Mouse (Mus musculus): ENCODE results near the gene Cog7. TPM values are rescaled to one million over a fixed set of nuclear protein-coding genes. Genes with fewer than 3 reads are reported as not detected.
A peak's percentile ranks its signal among the peaks of the same experiment; 100 is the strongest.

Cog7 gene
- polyA plus RNA-seq, 1 experiment from 2014 or later = 13.9 TPM

DNA sequence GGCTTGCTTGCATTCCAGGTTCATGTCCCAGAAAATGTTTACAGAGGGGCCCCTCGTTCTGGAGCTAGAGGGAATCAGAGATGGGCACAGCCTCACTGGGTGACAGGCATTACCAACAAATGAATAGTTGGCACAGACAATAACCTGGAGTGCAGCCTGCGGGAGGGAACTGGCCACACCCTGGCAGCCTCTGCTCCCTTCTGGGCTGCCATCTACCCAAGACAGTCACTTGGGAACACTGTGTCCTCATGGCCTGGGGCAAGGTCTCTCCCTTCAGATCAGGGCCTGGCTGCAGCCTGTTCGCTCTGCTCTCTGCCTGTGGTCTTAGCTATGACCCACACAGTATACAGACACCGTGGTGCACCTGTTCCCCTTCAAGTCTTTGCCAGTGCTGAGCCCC is 74.6 kb downstream of the Cog7 start:
- DNase-seq (ENCODE audit: low spot score) = no peak
- H3K4me2 ChIP-seq (ENCODE audit: low read depth, low read length) = no peak overlapping the region
- 80% methylated on average over 4 of the region's 4 CpGs for WGBS
- H3K27me3 ChIP-seq (ENCODE audit: control insufficient read depth, insufficient read depth, low read length) = no peaks in the 10 kb centered on the region
- ATAC-seq (replicated peaks; ENCODE audit: insufficient number of reproducible peaks, low FRiP score, low TSS enrichment, low read depth) = no peak
- H3K9ac ChIP-seq (replicated peaks; ENCODE audit: low read length) = no peak overlapping the region
- no peaks in the 10 kb centered on the region for H3K9me3 ChIP-seq (replicated peaks; ENCODE audit: control insufficient read depth, low read length)
- H3K27ac ChIP-seq (replicated peaks; ENCODE audit: low read depth, low read length) = no peak overlapping the region
- H3K4me1 ChIP-seq (ENCODE audit: control insufficient read depth, insufficient read depth, low read length) = no peaks in the 10 kb centered on the region
- no peak overlapping the region for H3K4me3 ChIP-seq (ENCODE audit: low read depth, low read length)
- H3K36me3 ChIP-seq (replicated peaks; ENCODE audit: control insufficient read depth, insufficient read depth, low read depth, low read length) = no peaks in the 10 kb centered on the region

DNA sequence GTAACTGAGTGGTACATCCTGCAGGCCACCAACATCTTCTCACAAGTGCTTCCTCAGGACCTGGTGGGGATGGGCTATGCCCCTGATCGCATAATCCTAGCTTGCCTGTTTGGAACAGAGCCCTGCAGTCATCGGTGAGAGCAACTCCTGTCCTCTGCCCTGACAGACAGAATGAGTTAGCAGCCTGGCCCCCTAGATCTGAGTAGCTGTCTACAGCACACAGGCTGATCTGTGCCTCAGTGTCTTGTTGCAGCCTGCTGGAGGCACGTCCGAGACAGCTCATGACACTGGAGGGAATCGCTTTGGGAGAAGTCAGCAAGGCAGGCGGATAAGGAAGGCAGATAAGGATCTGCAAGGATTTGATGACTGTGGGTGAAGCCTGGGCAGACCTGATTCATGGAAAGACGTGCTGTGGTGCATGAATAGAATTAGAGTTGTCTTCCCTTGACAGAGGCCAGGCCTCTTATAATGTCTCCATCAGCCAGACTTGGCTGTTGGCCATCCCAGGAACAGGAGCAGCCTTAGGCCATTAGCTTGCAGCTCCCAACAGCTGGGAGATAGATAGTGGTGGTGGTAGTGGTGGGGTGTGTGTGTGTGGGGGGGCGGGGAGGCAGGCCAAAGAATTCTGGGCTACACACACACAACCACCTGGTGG is 78.6 kb downstream of the Cog7 start:
- Histone ChIP-seq H3K4me2 (ENCODE audit: low read depth, low read length) (no peak overlapping the region), H3K27me3 (ENCODE audit: control insufficient read depth, insufficient read depth, low read length) (no peaks in the 10 kb centered on the region), H3K9me3 (replicated peaks; ENCODE audit: control insufficient read depth, low read length) (no peaks in the 10 kb centered on the region), H3K27ac (replicated peaks; ENCODE audit: low read depth, low read length) (no peak overlapping the region), H3K36me3 (replicated peaks; ENCODE audit: control insufficient read depth, insufficient read depth, low read depth, low read length) (no peaks in the 10 kb centered on the region), H3K9ac (replicated peaks; ENCODE audit: low read length) (no peak overlapping the region), H3K4me3 (ENCODE audit: low read depth, low read length) (no peak overlapping the region), H3K4me1 (ENCODE audit: control insufficient read depth, insufficient read depth, low read length) (no peaks in the 10 kb centered on the region)
- ATAC-seq (replicated peaks; ENCODE audit: insufficient number of reproducible peaks, low FRiP score, low TSS enrichment, low read depth) (no peak), DNase-seq (ENCODE audit: low spot score) (no peak)
- WGBS = 74% methylated on average over 8 of the region's 8 CpGs

DNA sequence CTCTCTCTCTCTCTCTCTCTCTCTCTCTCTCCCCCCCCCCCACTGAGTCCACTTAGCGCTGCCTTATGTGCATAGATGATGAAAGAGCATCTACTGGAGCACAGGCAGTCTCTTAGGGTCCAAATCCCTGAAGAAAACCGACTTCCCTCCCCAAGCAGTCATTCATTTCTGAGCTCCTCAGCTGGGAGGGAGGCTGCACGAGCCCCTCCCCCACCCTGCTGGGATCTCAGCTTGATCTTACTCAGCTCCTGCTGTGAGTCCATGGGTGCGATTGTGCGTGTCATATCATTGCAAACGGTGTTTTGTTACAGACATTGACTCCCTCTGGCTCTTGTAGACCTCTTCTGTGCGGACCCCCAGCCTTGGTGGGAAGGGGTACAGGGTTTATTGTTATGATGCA is 81.6 kb downstream of the Cog7 start:
- no peaks in the 10 kb centered on the region for H3K4me1 ChIP-seq (ENCODE audit: control insufficient read depth, insufficient read depth, low read length)
- H3K27ac ChIP-seq (replicated peaks; ENCODE audit: low read depth, low read length) = no peak overlapping the region
- H3K4me3 ChIP-seq (ENCODE audit: low read depth, low read length) = no peak overlapping the region
- no peaks in the 10 kb centered on the region for H3K36me3 ChIP-seq (replicated peaks; ENCODE audit: control insufficient read depth, insufficient read depth, low read depth, low read length)
- 8% methylated on average over 7 of the region's 7 CpGs for WGBS
- H3K27me3 ChIP-seq (ENCODE audit: control insufficient read depth, insufficient read depth, low read length) = no peaks in the 10 kb centered on the region
- DNase-seq (ENCODE audit: low spot score) = peak; percentile 59
- peak; percentile 31; the same call in 1 of the 2 replicates for ATAC-seq (replicated peaks; ENCODE audit: insufficient number of reproducible peaks, low FRiP score, low TSS enrichment, low read depth)
- no peak overlapping the region; the same call in 1 of the 2 replicates for H3K9ac ChIP-seq (replicated peaks; ENCODE audit: low read length)
- H3K4me2 ChIP-seq (ENCODE audit: low read depth, low read length) = no peak overlapping the region
- H3K9me3 ChIP-seq (replicated peaks; ENCODE audit: control insufficient read depth, low read length) = no peaks in the 10 kb centered on the region

DNA sequence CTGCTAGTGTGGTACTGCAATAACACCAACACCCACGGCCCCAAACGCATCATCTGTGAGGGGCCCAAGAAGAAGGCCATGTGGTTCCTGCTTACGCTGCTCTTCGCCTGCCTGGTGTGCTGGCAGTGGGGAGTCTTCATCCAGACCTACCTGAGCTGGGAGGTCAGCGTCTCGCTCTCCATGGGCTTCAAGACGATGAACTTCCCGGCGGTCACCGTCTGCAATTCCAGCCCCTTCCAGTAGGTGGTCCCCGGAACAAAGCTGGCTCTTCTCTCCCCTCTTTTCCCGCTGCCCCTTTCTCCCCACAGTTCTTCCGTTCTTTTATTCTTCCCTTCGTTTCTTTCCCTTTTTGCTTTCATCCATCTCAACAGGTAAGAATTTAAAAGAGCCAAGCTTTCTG is 82.2 kb downstream of the Cog7 start:
- no peak overlapping the region for H3K9ac ChIP-seq (replicated peaks; ENCODE audit: low read length)
- no peak overlapping the region for H3K4me3 ChIP-seq (ENCODE audit: low read depth, low read length)
- no peak overlapping the region; the same call in 1 of the 2 replicates for H3K4me2 ChIP-seq (ENCODE audit: low read depth, low read length)
- WGBS = 5% methylated on average over 14 of the region's 14 CpGs
- no peaks in the 10 kb centered on the region for H3K4me1 ChIP-seq (ENCODE audit: control insufficient read depth, insufficient read depth, low read length)
- H3K27me3 ChIP-seq (ENCODE audit: control insufficient read depth, insufficient read depth, low read length) = no peaks in the 10 kb centered on the region
- H3K9me3 ChIP-seq (replicated peaks; ENCODE audit: control insufficient read depth, low read length) = no peaks in the 10 kb centered on the region
- H3K36me3 ChIP-seq (replicated peaks; ENCODE audit: control insufficient read depth, insufficient read depth, low read depth, low read length) = no peaks in the 10 kb centered on the region
- DNase-seq (ENCODE audit: low spot score) (peak; percentile 58), ATAC-seq (replicated peaks; ENCODE audit: insufficient number of reproducible peaks, low FRiP score, low TSS enrichment, low read depth) (no peak)
- H3K27ac ChIP-seq (replicated peaks; ENCODE audit: low read depth, low read length) = no peak overlapping the region

DNA sequence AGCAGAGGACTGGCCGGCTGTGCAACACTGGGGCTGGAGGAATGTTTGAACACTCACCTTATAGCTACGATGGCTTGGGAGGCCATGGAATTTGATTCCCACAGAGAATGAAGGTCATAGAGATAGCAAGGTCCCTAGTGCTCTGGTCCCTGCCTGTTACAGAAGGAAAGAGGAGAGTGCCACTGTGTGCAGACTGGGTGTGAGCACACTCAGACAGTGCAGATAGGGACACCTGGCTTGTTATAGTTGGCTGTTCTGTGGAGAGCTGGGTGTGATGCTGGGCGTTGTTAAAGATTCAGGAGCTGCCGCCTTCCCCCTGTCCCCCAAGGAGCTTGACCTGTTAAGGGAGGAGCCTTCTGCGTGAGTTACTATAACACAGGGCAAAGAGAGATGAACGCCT is 84.8 kb downstream of the Cog7 start:
- no peak overlapping the region for H3K4me3 ChIP-seq (ENCODE audit: low read depth, low read length)
- H3K4me2 ChIP-seq (ENCODE audit: low read depth, low read length) = no peak overlapping the region
- ATAC-seq (replicated peaks; ENCODE audit: insufficient number of reproducible peaks, low FRiP score, low TSS enrichment, low read depth) = no peak; the same call in 1 of the 2 replicates
- H3K27me3 ChIP-seq (ENCODE audit: control insufficient read depth, insufficient read depth, low read length) = no peaks in the 10 kb centered on the region
- H3K36me3 ChIP-seq (replicated peaks; ENCODE audit: control insufficient read depth, insufficient read depth, low read depth, low read length) = no peaks in the 10 kb centered on the region
- DNase-seq (ENCODE audit: low spot score) = no peak
- no peaks in the 10 kb centered on the region for H3K9me3 ChIP-seq (replicated peaks; ENCODE audit: control insufficient read depth, low read length)
- no peak overlapping the region for H3K9ac ChIP-seq (replicated peaks; ENCODE audit: low read length)
- H3K27ac ChIP-seq (replicated peaks; ENCODE audit: low read depth, low read length) = no peak overlapping the region
- H3K4me1 ChIP-seq (ENCODE audit: control insufficient read depth, insufficient read depth, low read length) = no peaks in the 10 kb centered on the region
- WGBS = 60% methylated on average over 6 of the region's 6 CpGs

DNA sequence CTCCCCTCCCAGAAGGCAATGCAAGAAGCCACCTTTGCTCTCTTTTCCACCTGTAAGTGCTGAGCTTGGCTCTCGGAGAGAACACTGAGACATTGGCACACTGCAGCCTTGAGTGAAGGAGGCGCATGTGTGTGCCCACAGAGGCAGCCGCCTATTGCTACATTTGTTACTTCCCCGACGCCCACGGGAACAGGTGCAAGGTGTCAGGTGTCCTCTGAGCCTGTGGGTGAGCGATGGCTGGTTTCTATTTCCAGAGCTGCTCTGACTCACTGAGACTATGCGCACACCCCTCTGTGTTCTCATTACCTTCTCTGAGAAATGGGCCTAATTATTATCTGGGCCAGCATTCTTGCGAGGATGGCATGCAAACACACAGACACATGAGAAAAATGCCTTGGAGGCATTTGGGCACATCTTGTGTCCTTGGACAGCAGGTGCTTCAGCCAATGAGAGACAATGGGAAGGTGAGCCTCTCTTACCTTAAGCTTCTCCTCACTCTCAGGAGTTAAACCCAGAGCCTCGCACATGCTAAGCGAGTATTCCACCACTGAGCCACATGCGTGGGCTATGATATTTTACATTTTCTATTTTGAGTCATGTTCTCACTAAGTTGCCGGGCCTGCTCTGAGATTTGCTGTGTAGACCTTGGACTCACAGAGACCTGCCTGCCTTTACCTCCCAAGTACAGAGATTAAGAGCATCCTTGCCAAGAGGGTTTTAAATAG is 90.7 kb downstream of the Cog7 start:
- no peak overlapping the region for H3K4me2 ChIP-seq (ENCODE audit: low read depth, low read length)
- DNase-seq (ENCODE audit: low spot score) (no peak), ATAC-seq (replicated peaks; ENCODE audit: insufficient number of reproducible peaks, low FRiP score, low TSS enrichment, low read depth) (no peak)
- no peak overlapping the region for H3K27ac ChIP-seq (replicated peaks; ENCODE audit: low read depth, low read length)
- no peaks in the 10 kb centered on the region for H3K27me3 ChIP-seq (ENCODE audit: control insufficient read depth, insufficient read depth, low read length)
- H3K4me3 ChIP-seq (ENCODE audit: low read depth, low read length) = no peak overlapping the region
- no peak overlapping the region for H3K9ac ChIP-seq (replicated peaks; ENCODE audit: low read length)
- H3K9me3 ChIP-seq (replicated peaks; ENCODE audit: control insufficient read depth, low read length) = no peaks in the 10 kb centered on the region
- 91% methylated on average over 13 of the region's 13 CpGs for WGBS
- no peaks in the 10 kb centered on the region for H3K4me1 ChIP-seq (ENCODE audit: control insufficient read depth, insufficient read depth, low read length)
- no peaks in the 10 kb centered on the region for H3K36me3 ChIP-seq (replicated peaks; ENCODE audit: control insufficient read depth, insufficient read depth, low read depth, low read length)

DNA sequence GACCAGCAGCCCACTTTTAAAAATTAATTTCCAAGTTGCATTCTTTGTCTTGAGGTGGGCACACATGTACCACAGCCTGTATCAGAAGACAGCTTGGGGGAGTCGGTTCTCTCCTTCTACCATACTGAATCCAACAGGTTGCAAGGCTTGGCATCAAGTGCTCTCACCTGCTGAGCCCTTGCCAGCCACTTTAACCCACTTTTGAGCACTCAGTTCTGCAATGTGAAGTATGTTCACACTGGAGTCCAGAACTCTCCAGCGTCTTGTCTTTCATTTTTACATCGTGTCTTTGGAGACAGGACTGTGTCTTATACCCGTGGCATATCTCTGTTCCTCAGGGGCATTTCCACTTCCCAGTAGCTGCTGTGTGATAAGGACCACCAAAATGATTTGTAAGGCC is 101.3 kb downstream of the Cog7 start:
- Histone ChIP-seq H3K27ac (replicated peaks; ENCODE audit: low read depth, low read length) (no peak overlapping the region), H3K9ac (replicated peaks; ENCODE audit: low read length) (no peak overlapping the region), H3K27me3 (ENCODE audit: control insufficient read depth, insufficient read depth, low read length) (no peaks in the 10 kb centered on the region), H3K4me1 (ENCODE audit: control insufficient read depth, insufficient read depth, low read length) (no peaks in the 10 kb centered on the region), H3K4me2 (ENCODE audit: low read depth, low read length) (no peak overlapping the region), H3K36me3 (replicated peaks; ENCODE audit: control insufficient read depth, insufficient read depth, low read depth, low read length) (no peaks in the 10 kb centered on the region), H3K9me3 (replicated peaks; ENCODE audit: control insufficient read depth, low read length) (no peaks in the 10 kb centered on the region), H3K4me3 (ENCODE audit: low read depth, low read length) (no peak overlapping the region)
- ATAC-seq (replicated peaks; ENCODE audit: insufficient number of reproducible peaks, low FRiP score, low TSS enrichment, low read depth) (no peak), DNase-seq (ENCODE audit: low spot score) (no peak)
- 88% methylated on average over 4 of the region's 4 CpGs for WGBS

DNA sequence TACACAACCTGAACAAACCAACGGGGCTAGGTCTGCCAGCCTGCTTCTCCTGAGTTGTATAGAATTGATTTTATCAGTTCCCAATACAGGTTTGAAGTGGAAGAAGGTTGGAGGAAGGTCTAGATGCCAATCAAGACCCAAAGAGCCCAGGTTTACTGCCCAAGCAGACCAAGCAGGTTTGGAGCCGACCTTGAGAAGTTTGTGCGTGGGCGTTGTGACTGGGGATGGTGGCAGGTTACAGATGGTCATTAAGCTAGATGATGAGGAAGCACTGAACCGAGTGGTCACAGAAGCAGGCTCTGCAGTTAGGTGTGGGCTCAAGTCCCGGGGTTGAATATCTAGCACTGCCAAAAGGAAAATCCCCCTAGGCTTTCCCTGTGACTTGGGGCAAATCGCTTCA is 106.7 kb downstream of the Cog7 start:
- Histone ChIP-seq H3K4me1 (ENCODE audit: control insufficient read depth, insufficient read depth, low read length) (no peaks in the 10 kb centered on the region), H3K36me3 (replicated peaks; ENCODE audit: control insufficient read depth, insufficient read depth, low read depth, low read length) (no peaks in the 10 kb centered on the region), H3K9ac (replicated peaks; ENCODE audit: low read length) (no peak overlapping the region), H3K9me3 (replicated peaks; ENCODE audit: control insufficient read depth, low read length) (no peaks in the 10 kb centered on the region), H3K4me3 (ENCODE audit: low read depth, low read length) (no peak overlapping the region), H3K27ac (replicated peaks; ENCODE audit: low read depth, low read length) (no peak overlapping the region), H3K4me2 (ENCODE audit: low read depth, low read length) (no peak overlapping the region), H3K27me3 (ENCODE audit: control insufficient read depth, insufficient read depth, low read length) (no peaks in the 10 kb centered on the region)
- WGBS = 84% methylated on average over 7 of the region's 7 CpGs
- no peak for DNase-seq (ENCODE audit: low spot score)
- no peak for ATAC-seq (replicated peaks; ENCODE audit: insufficient number of reproducible peaks, low FRiP score, low TSS enrichment, low read depth)

Measured in embryonic facial prominence, embryonic 11.5 days (tissue).